Mouse (Mus musculus) heart, adult 2 months (tissue): ENCODE data around the gene Ccnd1. TPM values are rescaled to one million over a fixed set of nuclear protein-coding genes. Genes with fewer than 3 reads are reported as not detected.
"Not testable (repeated sequence)": the region's sequence is repeated elsewhere in the genome, so short reads cannot be mapped to it uniquely, and the experiment has no call there.

Experiments used
- DNase-seq, 2 experiments: peaks; one replicate each; pipeline ENCODE4 v3.0.0; 2021
- H3K27ac ChIP-seq: fragments of 200-600 bp; 2 replicates; pipeline ENCODE4 v1.8.1; 2022
- H3K27me3 ChIP-seq: fragments of 200-500 bp; 2 replicates; pipeline ENCODE4 v1.6.1; 2012; ENCODE audit warnings: mild to moderate bottlenecking, low read length, inconsistent platforms, mixed read lengths; ENCODE audit not compliant: control insufficient read depth, insufficient read depth
- H3K36me3 ChIP-seq: fragments of 200-500 bp; 2 replicates; pipeline ENCODE4 v1.6.1; 2012; ENCODE audit warnings: low read length, inconsistent platforms; ENCODE audit not compliant: control insufficient read depth, insufficient read depth
- H3K4me1 ChIP-seq: fragments of 200-500 bp; 2 replicates; pipeline ENCODE4 v1.6.1; 2011; ENCODE audit warnings: low read length; ENCODE audit not compliant: control insufficient read depth, insufficient read depth
- H3K4me3 ChIP-seq: fragments of 200-600 bp; 2 replicates; pipeline ENCODE4 v1.8.1; 2022
- H3K79me2 ChIP-seq: fragments of 200-500 bp; replicated peaks from 2 replicates; pipeline ENCODE4 v1.6.1; 2012; ENCODE audit warnings: mild to moderate bottlenecking, inconsistent platforms, low read length, moderate library complexity, mixed read lengths; ENCODE audit not compliant: control insufficient read depth, insufficient read depth
- H3K9ac ChIP-seq: fragments of 200-500 bp; 2 replicates; pipeline ENCODE4 v1.6.1; 2012; ENCODE audit warnings: low read depth, mild to moderate bottlenecking, control low read depth, inconsistent platforms, low read length, mixed read lengths
- CTCF ChIP-seq: fragments of 200-600 bp; IDR thresholded peaks from 2 replicates; pipeline ENCODE4 v1.8.1; 2022; ENCODE audit warnings: antibody characterized with exemption, mild to moderate bottlenecking, moderate library complexity
- EP300 ChIP-seq: fragments of 200-500 bp; IDR thresholded peaks from 2 replicates; pipeline ENCODE4 v1.6.1; 2011; ENCODE audit warnings: low read depth, low read length, control low read depth; ENCODE audit not compliant: insufficient read depth
- POLR2A ChIP-seq: fragments of 200-500 bp; IDR thresholded peaks from 2 replicates; pipeline ENCODE4 v1.6.1; 2011; ENCODE audit warnings: mild to moderate bottlenecking, low read depth, low read length, control low read depth; ENCODE audit not compliant: insufficient read depth
- WGBS: fragments of 180-500 bp; shearing (Covaris S2); methylation state at CpG from one replicate; pipeline ENCODE4 v1.1.7; 2018; 5-methylcytosine and 5-hydroxymethylcytosine counted together
- intact Hi-C: fragments of 180-260 bp; cut with DNase I; formaldehyde crosslinking; loops from one replicate; pipeline ENCODE4 v1.15.1; 2025
- polyA plus RNA-seq: library from polyadenylated mRNA; depleted of rRNA; stranded (reverse); fragments of >200 nt; gene quantifications from 2 replicates; pipeline ENCODE4 v1.2.3, GENCODE M21; 2012
- total RNA-seq, 2 experiments: library from RNA; stranded (reverse); gene quantifications; 2 replicates each; pipeline ENCODE4 v1.2.3; 2021

Ccnd1 gene
- total and polyA plus RNA-seq, 3 experiments: 28.3 to 43.6 (median 31.4) TPM

DNA sequence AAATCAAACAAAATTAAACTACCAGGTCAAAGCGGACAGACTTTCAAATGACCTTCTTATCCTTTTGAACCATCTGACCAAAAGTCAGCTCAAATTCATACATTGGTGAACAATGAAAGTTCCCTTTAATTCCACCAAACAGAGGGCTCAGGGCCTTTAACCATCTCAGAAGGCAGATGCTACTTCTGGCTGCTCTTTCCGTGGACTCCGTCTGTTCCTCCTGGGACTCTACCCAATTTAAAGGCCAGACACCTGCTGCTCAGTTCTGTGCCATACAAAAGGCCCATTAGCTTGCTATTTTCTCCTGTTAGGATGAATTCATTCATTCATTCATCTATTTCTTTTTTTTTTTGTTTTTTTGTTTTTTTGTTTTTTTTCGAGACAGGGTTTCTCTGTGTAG lies 26.8 kb downstream of the Ccnd1 start:
- H3K27me3 ChIP-seq: no peaks in the 10 kb centered on the region
- TF ChIP-seq POLR2A (no peak), EP300 (no peak), CTCF (no peak)

GRCm38 (mm10) chr7:144911121-144911520 lies 28.6 kb downstream of the Ccnd1 start:
- H3K4me1 ChIP-seq: peaks cover 3% of the 10 kb centered on the region
- no peak for DNase-seq
- H3K27ac ChIP-seq: no peak overlapping the region
- intact Hi-C loops: no loop called here
- H3K9ac ChIP-seq: no peak overlapping the region
- H3K27me3 ChIP-seq: no peaks in the 10 kb centered on the region
- no peaks in the 10 kb centered on the region for H3K36me3 ChIP-seq
- H3K4me3 ChIP-seq: no peak overlapping the region
- 0 out of 2 replicates have a peak, but pooled peaks cover 2% of the 10 kb centered on the region for H3K79me2 ChIP-seq
- TF ChIP-seq CTCF (no peak), POLR2A (no peak), EP300 (no peak)
- WGBS: 79% methylated on average over 1 of the region's 1 CpGs

More for the DNA sequence above, 26.8 kb downstream of the Ccnd1 start:
- DNase-seq: no peak
- Histone ChIP-seq H3K4me1 (peaks cover 3% of the 10 kb centered on the region), H3K4me3 (no peak overlapping the region), H3K9ac (no peak overlapping the region), H3K36me3 (no peaks in the 10 kb centered on the region), H3K27ac (no peak overlapping the region), H3K79me2 (0 out of 2 replicates have a peak, but pooled peaks cover 2% of the 10 kb centered on the region)
- intact Hi-C loops: no loop called here
- WGBS: 89% methylated on average over 4 of the region's 4 CpGs

- Histone ChIP-seq H3K36me3 (no peaks in the 10 kb centered on the region), H3K27me3 (no peaks in the 10 kb centered on the region), H3K9ac (no peak overlapping the region), H3K4me1 (no peaks in the 10 kb centered on the region), H3K79me2 (no peaks in the 10 kb centered on the region), H3K27ac (no peak overlapping the region), H3K4me3 (no peak overlapping the region)
- DNase-seq: no peak
- TF ChIP-seq CTCF: no peak
- TF ChIP-seq POLR2A: no peak
- no peak for TF ChIP-seq EP300
- intact Hi-C loops: no loop called here
- 40% methylated on average over 7 of the region's 7 CpGs for WGBS
These were observed 31.0 kb downstream of the Ccnd1 start for GRCm38 (mm10) chr7:144908705-144909104.

- H3K27me3 ChIP-seq: no peaks in the 10 kb centered on the region
- peak; percentile 62 for TF ChIP-seq CTCF
- no peak for TF ChIP-seq POLR2A
- no peak for TF ChIP-seq EP300
- no peak overlapping the region for H3K9ac ChIP-seq
- intact Hi-C loops: no loop called here
- H3K79me2 ChIP-seq: no peaks in the 10 kb centered on the region
- no peak overlapping the region for H3K27ac ChIP-seq
- H3K4me3 ChIP-seq: no peak overlapping the region
- H3K36me3 ChIP-seq: no peaks in the 10 kb centered on the region
- 8% methylated on average over 8 of the region's 8 CpGs for WGBS
- no peak for DNase-seq
- H3K4me1 ChIP-seq: no peaks in the 10 kb centered on the region
These were observed 31.9 kb downstream of the Ccnd1 start for GRCm38 (mm10) chr7:144907793-144908192.

- TF ChIP-seq CTCF: peak; percentile 98
- TF ChIP-seq EP300: no peak
- no peak for TF ChIP-seq POLR2A
- Histone ChIP-seq H3K36me3 (no peaks in the 10 kb centered on the region), H3K79me2 (no peaks in the 10 kb centered on the region), H3K4me3 (no peak overlapping the region), H3K9ac (no peak overlapping the region), H3K4me1 (no peaks in the 10 kb centered on the region), H3K27ac (no peak overlapping the region), H3K27me3 (no peaks in the 10 kb centered on the region)
- DNase-seq: peak; percentile 51 to 72
- 13% methylated on average over 28 of the region's 28 CpGs for WGBS
- intact Hi-C loops: no loop called here
These were observed 32.9 kb downstream of the Ccnd1 start for GRCm38 (mm10) chr7:144906708-144907397.

- H3K27ac ChIP-seq, H3K4me1 ChIP-seq, H3K4me3 ChIP-seq, H3K36me3 ChIP-seq, DNase-seq, intact Hi-C loops, H3K79me2 ChIP-seq, H3K27me3 ChIP-seq, H3K9ac ChIP-seq: not testable (repeated sequence)
- WGBS: 94% methylated on average over 3 of the region's 3 CpGs
- TF ChIP-seq CTCF: peak; percentile 24; the same call in 1 of the 2 replicates
These were observed 34.2 kb downstream of the Ccnd1 start for GRCm38 (mm10) chr7:144905514-144905913.
